Mouse (Mus musculus): ENCODE measurements around the gene Gm37240. TPM values are rescaled to one million over a fixed set of nuclear protein-coding genes. Genes with fewer than 3 reads are reported as not detected.

The Gm37240 gene
- polyA plus RNA-seq, 1 experiment from 2014 or later: 2.8 TPM

GRCm38 (mm10) chr3:85683618-85684017 lies 203.7 kb downstream of the Gm37240 start:
- H3K27ac ChIP-seq (replicated peaks): no peak overlapping the region
- H3K27me3 ChIP-seq (replicated peaks; ENCODE audit: low read depth, poor library complexity, severe bottlenecking): no peaks in the 10 kb centered on the region
- peaks cover 5% of the 10 kb centered on the region; the same call in 1 of the 2 replicates for H3K4me1 ChIP-seq
- H3K4me3 ChIP-seq: no peak overlapping the region
- WGBS: 92% methylated on average over 5 of the region's 5 CpGs
- no peak for DNase-seq (ENCODE audit: low spot score)
- no peaks in the 10 kb centered on the region for H3K36me3 ChIP-seq (replicated peaks)
- H3K9me3 ChIP-seq: no peaks in the 10 kb centered on the region

DNA sequence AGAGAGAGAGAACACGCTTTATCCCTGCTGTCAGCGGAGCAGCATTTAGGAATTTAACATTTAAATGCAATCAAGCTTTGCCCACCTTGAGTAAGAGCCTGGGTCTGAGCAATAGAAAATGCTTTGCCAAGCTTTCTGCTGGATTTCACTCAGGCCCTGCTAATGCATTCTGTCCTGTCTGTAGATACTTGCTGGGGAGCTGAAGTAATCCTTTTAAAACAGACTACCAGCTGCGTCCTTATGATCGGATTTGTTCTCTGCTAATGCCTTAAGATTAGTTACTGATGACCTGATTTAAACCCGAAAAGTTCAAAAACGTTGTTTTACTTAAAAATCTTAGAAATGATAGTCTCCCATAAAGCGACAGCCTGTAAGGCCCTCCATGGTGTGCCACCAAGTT lies 206.2 kb downstream of the Gm37240 start:
- Histone ChIP-seq H3K27me3 (replicated peaks; ENCODE audit: low read depth, poor library complexity, severe bottlenecking) (no peaks in the 10 kb centered on the region), H3K4me3 (no peak overlapping the region), H3K36me3 (replicated peaks) (no peaks in the 10 kb centered on the region), H3K9me3 (no peaks in the 10 kb centered on the region), H3K4me1 (peaks cover 5% of the 10 kb centered on the region; the same call in 1 of the 2 replicates), H3K27ac (replicated peaks) (0 out of 2 replicates have a peak overlapping the region, but pooled peaks have one; percentile 48)
- WGBS: 69% methylated on average over 7 of the region's 7 CpGs
- no peak for DNase-seq (ENCODE audit: low spot score)

GRCm38 (mm10) chr3:85679960-85680359 lies 207.4 kb downstream of the Gm37240 start:
- DNase-seq (ENCODE audit: low spot score): no peak
- Histone ChIP-seq H3K36me3 (replicated peaks) (no peaks in the 10 kb centered on the region), H3K4me3 (no peak overlapping the region), H3K27ac (replicated peaks) (no peak overlapping the region), H3K4me1 (peaks cover 5% of the 10 kb centered on the region; the same call in 1 of the 2 replicates), H3K27me3 (replicated peaks; ENCODE audit: low read depth, poor library complexity, severe bottlenecking) (no peaks in the 10 kb centered on the region), H3K9me3 (no peaks in the 10 kb centered on the region)
- 89% methylated on average over 5 of the region's 5 CpGs for WGBS

- 87% methylated on average over 8 of the region's 8 CpGs for WGBS
- no peak for DNase-seq (ENCODE audit: low spot score)
- Histone ChIP-seq H3K4me3 (no peak overlapping the region), H3K4me1 (peaks cover 5% of the 10 kb centered on the region; the same call in 1 of the 2 replicates), H3K27me3 (replicated peaks; ENCODE audit: low read depth, poor library complexity, severe bottlenecking) (no peaks in the 10 kb centered on the region), H3K9me3 (no peaks in the 10 kb centered on the region), H3K36me3 (replicated peaks) (no peaks in the 10 kb centered on the region), H3K27ac (replicated peaks) (no peak overlapping the region)
Observed at GRCm38 (mm10) chr3:85679312-85679933, 207.9 kb downstream of the Gm37240 start.

- no peak overlapping the region for H3K4me3 ChIP-seq
- DNase-seq (ENCODE audit: low spot score): no peak
- no peak overlapping the region for H3K27ac ChIP-seq (replicated peaks)
- H3K4me1 ChIP-seq: peaks cover 5% of the 10 kb centered on the region; the same call in 1 of the 2 replicates
- no peaks in the 10 kb centered on the region for H3K9me3 ChIP-seq
- 83% methylated on average over 3 of the region's 3 CpGs for WGBS
- H3K27me3 ChIP-seq (replicated peaks; ENCODE audit: low read depth, poor library complexity, severe bottlenecking): no peaks in the 10 kb centered on the region
- no peaks in the 10 kb centered on the region for H3K36me3 ChIP-seq (replicated peaks)
Observed at GRCm38 (mm10) chr3:85677952-85678351, 209.4 kb downstream of the Gm37240 start.

GRCm38 (mm10) chr3:85677133-85677532 lies 210.2 kb downstream of the Gm37240 start:
- no peaks in the 10 kb centered on the region for H3K36me3 ChIP-seq (replicated peaks)
- H3K27me3 ChIP-seq (replicated peaks; ENCODE audit: low read depth, poor library complexity, severe bottlenecking): no peaks in the 10 kb centered on the region
- H3K9me3 ChIP-seq: no peaks in the 10 kb centered on the region
- no peak overlapping the region for H3K27ac ChIP-seq (replicated peaks)
- H3K4me3 ChIP-seq: no peak overlapping the region
- WGBS: 85% methylated on average over 8 of the region's 8 CpGs
- no peak for DNase-seq (ENCODE audit: low spot score)
- peaks cover 5% of the 10 kb centered on the region; the same call in 1 of the 2 replicates for H3K4me1 ChIP-seq

DNA sequence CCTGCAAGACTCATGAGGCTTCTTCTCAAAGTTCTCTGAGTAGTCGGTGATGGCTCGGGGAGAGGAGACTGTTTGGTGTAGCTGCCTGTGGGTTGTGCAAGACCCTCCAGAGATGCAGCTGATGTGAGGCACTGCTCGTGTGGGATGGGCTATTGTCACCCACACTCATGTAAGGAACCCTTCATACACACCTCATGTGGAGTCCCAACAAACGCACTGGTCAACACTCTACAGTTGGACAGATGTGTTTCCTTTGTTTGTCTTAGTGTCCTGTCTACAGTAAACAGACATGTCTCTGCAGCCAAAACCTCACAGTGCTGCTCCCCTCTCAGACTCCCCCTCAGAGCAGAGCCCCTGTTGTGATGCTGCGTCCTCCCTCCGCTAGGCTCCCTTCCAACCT lies 217.5 kb downstream of the Gm37240 start:
- no peaks in the 10 kb centered on the region for H3K9me3 ChIP-seq

DNA sequence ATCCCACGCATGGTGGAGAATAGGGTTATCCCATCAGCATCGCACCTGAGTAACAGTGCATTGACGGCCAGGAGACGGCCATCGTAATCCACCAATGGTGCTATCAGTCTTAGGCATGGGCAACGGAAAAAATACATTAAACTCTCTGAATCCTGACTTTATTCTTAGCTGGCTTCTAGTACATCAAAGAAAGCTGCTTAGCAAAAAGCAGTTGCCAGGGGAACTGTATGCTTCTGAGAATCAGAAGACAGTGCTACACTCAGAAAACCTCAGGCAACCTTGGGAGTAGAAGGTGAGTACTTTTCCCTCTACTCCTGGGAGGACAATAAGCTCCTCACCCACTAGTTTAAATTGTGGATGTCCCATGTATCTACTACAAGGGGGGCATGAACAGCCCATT lies 219.6 kb downstream of the Gm37240 start:
- 91% methylated on average over 6 of the region's 6 CpGs for WGBS
- DNase-seq (ENCODE audit: low spot score): no peak
- Histone ChIP-seq H3K9me3 (no peaks in the 10 kb centered on the region), H3K4me1 (no peaks in the 10 kb centered on the region), H3K27ac (replicated peaks) (no peak overlapping the region), H3K4me3 (no peak overlapping the region), H3K27me3 (replicated peaks; ENCODE audit: low read depth, poor library complexity, severe bottlenecking) (no peaks in the 10 kb centered on the region), H3K36me3 (replicated peaks) (no peaks in the 10 kb centered on the region)

More for the DNA sequence above, 217.5 kb downstream of the Gm37240 start:
- H3K27me3 ChIP-seq (replicated peaks; ENCODE audit: low read depth, poor library complexity, severe bottlenecking): no peaks in the 10 kb centered on the region
- H3K27ac ChIP-seq (replicated peaks): no peak overlapping the region
- WGBS: 88% methylated on average over 6 of the region's 6 CpGs
- no peak overlapping the region for H3K4me3 ChIP-seq
- DNase-seq (ENCODE audit: low spot score): no peak
- no peaks in the 10 kb centered on the region for H3K4me1 ChIP-seq
- H3K36me3 ChIP-seq (replicated peaks): no peaks in the 10 kb centered on the region

DNA sequence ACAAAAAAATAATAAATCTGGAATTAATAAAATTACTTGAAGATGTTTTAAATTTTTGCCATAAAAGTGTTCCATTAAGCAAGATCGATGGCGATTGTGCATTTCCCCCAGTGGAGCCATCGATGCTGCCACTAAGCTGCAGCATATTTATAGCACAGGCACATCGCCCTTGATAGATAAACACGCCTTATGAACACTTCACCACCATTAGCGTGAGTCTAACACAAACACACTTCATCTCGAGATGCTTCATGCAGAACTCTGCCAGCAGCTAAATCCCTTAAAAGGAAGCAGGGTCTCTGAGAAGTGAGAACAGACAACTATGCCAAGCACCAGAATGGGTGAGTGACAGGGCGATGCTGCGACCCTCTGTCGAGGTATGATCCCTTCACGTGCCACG lies 220.6 kb downstream of the Gm37240 start:
- H3K4me3 ChIP-seq: no peak overlapping the region
- no peaks in the 10 kb centered on the region for H3K36me3 ChIP-seq (replicated peaks)
- 85% methylated on average over 12 of the region's 12 CpGs for WGBS
- H3K27me3 ChIP-seq (replicated peaks; ENCODE audit: low read depth, poor library complexity, severe bottlenecking): no peaks in the 10 kb centered on the region
- no peaks in the 10 kb centered on the region for H3K9me3 ChIP-seq
- no peak for DNase-seq (ENCODE audit: low spot score)
- no peak overlapping the region for H3K27ac ChIP-seq (replicated peaks)
- no peaks in the 10 kb centered on the region for H3K4me1 ChIP-seq

DNA sequence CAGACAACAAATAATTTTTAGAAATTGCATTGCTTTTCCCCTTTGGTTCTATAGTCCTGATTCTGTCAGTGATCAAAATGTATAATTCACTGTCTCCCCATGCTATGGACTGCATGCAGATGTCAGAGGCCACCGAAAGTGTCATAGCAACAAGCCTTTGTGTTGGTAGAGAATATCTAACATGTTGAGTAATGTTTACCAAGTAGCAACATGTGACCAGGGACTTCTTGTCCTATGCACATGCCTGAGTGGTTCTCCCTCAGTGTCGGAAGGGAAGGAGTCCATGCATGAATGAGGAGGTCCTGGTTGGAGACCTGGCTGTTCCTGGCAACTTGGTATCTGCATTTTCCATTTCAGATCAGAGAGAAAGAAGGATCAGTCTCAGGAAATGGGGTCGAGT lies 221.2 kb downstream of the Gm37240 start:
- no peaks in the 10 kb centered on the region for H3K27me3 ChIP-seq (replicated peaks; ENCODE audit: low read depth, poor library complexity, severe bottlenecking)
- no peak overlapping the region for H3K4me3 ChIP-seq
- WGBS: 78% methylated on average over 3 of the region's 3 CpGs
- no peaks in the 10 kb centered on the region for H3K4me1 ChIP-seq
- DNase-seq (ENCODE audit: low spot score): no peak
- H3K27ac ChIP-seq (replicated peaks): no peak overlapping the region
- H3K36me3 ChIP-seq (replicated peaks): no peaks in the 10 kb centered on the region
- H3K9me3 ChIP-seq: no peaks in the 10 kb centered on the region

- Histone ChIP-seq H3K36me3 (replicated peaks) (no peaks in the 10 kb centered on the region), H3K27ac (replicated peaks) (no peak overlapping the region), H3K4me1 (no peaks in the 10 kb centered on the region), H3K4me3 (no peak overlapping the region), H3K27me3 (replicated peaks; ENCODE audit: low read depth, poor library complexity, severe bottlenecking) (no peaks in the 10 kb centered on the region), H3K9me3 (no peaks in the 10 kb centered on the region)
- DNase-seq (ENCODE audit: low spot score): no peak
- WGBS: 84% methylated on average over 10 of the region's 10 CpGs
Observed at GRCm38 (mm10) chr3:85664591-85665171, 222.6 kb downstream of the Gm37240 start.

DNA sequence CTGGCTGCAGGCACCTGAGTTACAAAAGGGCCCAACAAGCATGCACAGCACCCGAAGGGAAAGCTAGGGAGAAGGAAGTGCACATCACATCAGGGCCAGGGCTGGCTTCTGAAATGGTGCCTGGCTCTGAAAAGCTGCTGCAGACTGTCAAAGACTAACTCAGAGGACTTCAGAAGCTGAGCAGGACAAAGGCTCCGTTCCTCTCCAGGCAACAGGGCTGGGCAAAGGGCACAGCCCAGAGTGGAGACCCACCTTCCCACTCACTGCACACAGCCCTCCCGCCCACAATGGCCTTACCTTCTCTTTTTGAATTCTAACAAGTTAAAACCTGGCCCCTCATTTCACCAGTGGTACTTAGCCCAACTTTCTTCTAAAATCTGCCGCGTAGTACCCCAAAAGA lies 223.5 kb downstream of the Gm37240 start:
- Histone ChIP-seq H3K4me3 (no peak overlapping the region), H3K4me1 (no peaks in the 10 kb centered on the region), H3K27ac (replicated peaks) (no peak overlapping the region), H3K36me3 (replicated peaks) (no peaks in the 10 kb centered on the region), H3K9me3 (no peaks in the 10 kb centered on the region), H3K27me3 (replicated peaks; ENCODE audit: low read depth, poor library complexity, severe bottlenecking) (no peaks in the 10 kb centered on the region)
- WGBS: 83% methylated on average over 5 of the region's 5 CpGs
- DNase-seq (ENCODE audit: low spot score): no peak
